Mouse (Mus musculus): Measurements from ENCODE around the gene Dnajc22. TPM values are rescaled to one million over a fixed set of nuclear protein-coding genes. Genes with fewer than 3 reads are reported as not detected.

Dnajc22 gene
- polyA plus RNA-seq, 1 experiment from 2014 or later, result not detected

DNA sequence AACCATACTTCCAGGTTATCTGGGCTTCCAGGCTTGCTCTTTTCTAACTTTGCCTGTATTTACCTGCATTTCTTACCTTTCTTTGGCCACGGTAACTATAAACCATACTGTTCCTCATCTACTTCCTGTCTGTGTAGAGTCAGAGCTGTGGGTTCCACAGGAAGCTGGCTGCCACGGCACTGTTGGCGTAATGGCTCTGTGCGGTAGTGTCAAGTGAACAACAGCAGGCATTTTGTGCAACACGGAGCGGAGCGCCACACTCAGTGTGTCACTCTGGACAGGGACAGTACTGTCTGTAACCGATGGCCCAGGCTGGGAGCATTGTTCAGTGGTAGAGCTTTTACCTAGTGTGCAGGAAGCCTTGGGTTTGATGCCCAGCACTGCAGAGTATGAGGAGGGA is 60.5 kb downstream of the Dnajc22 start:
- no peak overlapping the region for H3K27ac ChIP-seq
- WGBS (ENCODE audit: missing documents), result 81% methylated on average over 8 of the region's 8 CpGs
- no peaks in the 10 kb centered on the region for H3K79me2 ChIP-seq (ENCODE audit: inconsistent target)
- H3K36me3 ChIP-seq (ENCODE audit: inconsistent target), result no peaks in the 10 kb centered on the region
- H3K4me3 ChIP-seq (ENCODE audit: inconsistent target), result no peak overlapping the region

Other genes starting within 250 kb of the Dnajc22 start
- 17.3 to 22.5 TPM (median 19.8 TPM) in 3 replicates for gene Kmt2d, start 222.0 kb upstream of the Dnajc22 start, polyA plus RNA-seq (2018)
- 0.52 to 3.0 TPM (median 2.4 TPM) in 3 replicates for gene Rhebl1, start 198.6 kb upstream of the Dnajc22 start, polyA plus RNA-seq (2018)
- gene Dhh, start 194.6 kb upstream of the Dnajc22 start, polyA plus RNA-seq (2018), result not detected in 3 replicates
- gene Lmbr1l, start 174.9 kb upstream of the Dnajc22 start, polyA plus RNA-seq (2018), result 3.7 to 9.6 TPM (median 5.5 TPM) in 3 replicates
- 371 to 1,063 TPM (median 789 TPM) in 3 replicates for gene Tuba1b, start 158.6 kb upstream of the Dnajc22 start, polyA plus RNA-seq (2018)
- 0.27 TPM in 1 of 3 replicates, not detected in the others for gene Gm49450, start 139.6 kb upstream of the Dnajc22 start, polyA plus RNA-seq (2018)
- gene Tuba1a, start 139.5 kb upstream of the Dnajc22 start, polyA plus RNA-seq (2018), result 37.8 to 73.9 TPM (median 54.5 TPM) in 3 replicates
- 112 to 385 TPM (median 315 TPM) in 3 replicates for gene Tuba1c, start 63.3 kb upstream of the Dnajc22 start, polyA plus RNA-seq (2018)
- 0.07 TPM in 1 of 3 replicates, not detected in the others for gene Prph, start 38.0 kb upstream of the Dnajc22 start, polyA plus RNA-seq (2018)
- gene Troap, start 18.6 kb upstream of the Dnajc22 start, polyA plus RNA-seq (2018), result 2.4 to 2.6 TPM in 2 of 3 replicates, not detected in the other
- gene C1ql4, start 5.4 kb upstream of the Dnajc22 start, polyA plus RNA-seq (2018), result not detected in 3 replicates
- gene Spats2, start 32.7 kb downstream of the Dnajc22 start, polyA plus RNA-seq (2018), result 2.7 to 4.0 TPM (median 3.2 TPM) in 3 replicates
- gene Kcnh3, start 131.7 kb downstream of the Dnajc22 start, polyA plus RNA-seq (2018), result not detected in 3 replicates
- gene Mcrs1, start 158.8 kb downstream of the Dnajc22 start, polyA plus RNA-seq (2018), result 13.4 to 26.0 TPM (median 25.2 TPM) in 3 replicates
- gene Prpf40b, start 201.9 kb downstream of the Dnajc22 start, polyA plus RNA-seq (2018), result 6.5 to 9.7 TPM (median 7.5 TPM) in 3 replicates
- gene Fam186b, start 202.7 kb downstream of the Dnajc22 start, polyA plus RNA-seq (2018), result not detected in 3 replicates

Data from macrophage (primary cell).